Mouse (Mus musculus): ENCODE results near the gene Auh. TPM values are rescaled to one million over a fixed set of nuclear protein-coding genes. Genes with fewer than 3 reads are reported as not detected.

The Auh gene
- total and polyA plus RNA-seq, 3 experiments, result 14.7 to 19.5 TPM; not detected in 1

DNA sequence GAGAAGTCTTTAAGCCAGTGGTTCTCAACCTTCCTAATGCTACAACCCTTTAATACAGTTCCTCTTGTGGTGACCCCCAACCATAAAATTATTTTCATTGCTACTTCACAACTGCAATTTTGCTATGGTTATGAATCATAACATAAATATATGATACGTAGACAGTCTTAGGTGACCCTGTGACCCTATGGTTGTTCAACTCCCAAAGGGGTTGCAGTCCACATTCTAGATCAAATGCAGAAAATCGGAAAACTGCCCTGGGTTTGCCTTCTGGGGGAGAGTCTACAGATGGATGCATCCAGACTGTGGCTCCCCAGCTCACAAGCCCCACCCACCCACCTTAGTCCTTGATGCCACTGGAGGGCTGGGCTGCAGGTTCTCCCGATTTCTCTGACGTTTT lies 77.6 kb downstream of the Auh start:
- no peak for TF ChIP-seq MAX (IDR thresholded peaks at IDR 0.05; ENCODE audit: low read length)
- no peak for TF ChIP-seq CHD1 (IDR thresholded peaks at IDR 0.05; ENCODE audit: low read depth, low read length)
- TF ChIP-seq E2F4 (IDR thresholded peaks at IDR 0.05; ENCODE audit: borderline replicate concordance, low read depth, low read length), result no peak
- no peak for TF ChIP-seq ELF1 (IDR thresholded peaks at IDR 0.05; ENCODE audit: low read depth, low read length)
- no peak for TF ChIP-seq MEF2A (IDR thresholded peaks at IDR 0.05; ENCODE audit: extremely low read depth, insufficient replicate concordance, low read depth, low read length, poor library complexity, severe bottlenecking)
- no peak for TF ChIP-seq MXI1 (IDR thresholded peaks at IDR 0.05; ENCODE audit: low read depth, low read length)
- no peak for TF ChIP-seq CHD2 (IDR thresholded peaks at IDR 0.05; ENCODE audit: low read length)
- TF ChIP-seq POLR2AphosphoS2 (IDR thresholded peaks at IDR 0.05; ENCODE audit: low read length), result no peak
- no peak for TF ChIP-seq POLR2AphosphoS5 (IDR thresholded peaks at IDR 0.05; ENCODE audit: borderline replicate concordance, low read depth, low read length)
- TF ChIP-seq TBP (IDR thresholded peaks at IDR 0.05; ENCODE audit: low read depth, low read length), result no peak
- H3K4me1 ChIP-seq (ENCODE audit: control insufficient read depth in 1 of 2, insufficient read depth in 2 of 2, low read length in 2 of 2), result no peaks in the 10 kb centered on the region
- no peaks in the 10 kb centered on the region for H3K9me3 ChIP-seq (replicated peaks; ENCODE audit: insufficient read depth, low read length)
- H3K36me3 ChIP-seq (ENCODE audit: control insufficient read depth in 1 of 2, insufficient read depth in 2 of 2, low read length in 2 of 2), result no peaks in the 10 kb centered on the region
- no peaks in the 10 kb centered on the region for H3K27me3 ChIP-seq (ENCODE audit: control insufficient read depth in 1 of 2, insufficient read depth in 2 of 2, low read length in 2 of 2)
- H3K4me3 ChIP-seq (ENCODE audit: control insufficient read depth in 1 of 2, insufficient read depth in 1 of 2, low read depth in 2 of 2, low read length in 2 of 2), result no peak overlapping the region
- no peak for DNase-seq (ENCODE audit: low read depth, low spot score)
- no peaks in the 10 kb centered on the region for H3K79me2 ChIP-seq (ENCODE audit: control insufficient read depth, insufficient read depth, low read length, poor library complexity)
- no peak overlapping the region for H3K27ac ChIP-seq (ENCODE audit: control insufficient read depth, low read depth, low read length)
- no peak overlapping the region for H3K9ac ChIP-seq (ENCODE audit: control insufficient read depth, low read depth, low read length, poor library complexity, severe bottlenecking)

DNA sequence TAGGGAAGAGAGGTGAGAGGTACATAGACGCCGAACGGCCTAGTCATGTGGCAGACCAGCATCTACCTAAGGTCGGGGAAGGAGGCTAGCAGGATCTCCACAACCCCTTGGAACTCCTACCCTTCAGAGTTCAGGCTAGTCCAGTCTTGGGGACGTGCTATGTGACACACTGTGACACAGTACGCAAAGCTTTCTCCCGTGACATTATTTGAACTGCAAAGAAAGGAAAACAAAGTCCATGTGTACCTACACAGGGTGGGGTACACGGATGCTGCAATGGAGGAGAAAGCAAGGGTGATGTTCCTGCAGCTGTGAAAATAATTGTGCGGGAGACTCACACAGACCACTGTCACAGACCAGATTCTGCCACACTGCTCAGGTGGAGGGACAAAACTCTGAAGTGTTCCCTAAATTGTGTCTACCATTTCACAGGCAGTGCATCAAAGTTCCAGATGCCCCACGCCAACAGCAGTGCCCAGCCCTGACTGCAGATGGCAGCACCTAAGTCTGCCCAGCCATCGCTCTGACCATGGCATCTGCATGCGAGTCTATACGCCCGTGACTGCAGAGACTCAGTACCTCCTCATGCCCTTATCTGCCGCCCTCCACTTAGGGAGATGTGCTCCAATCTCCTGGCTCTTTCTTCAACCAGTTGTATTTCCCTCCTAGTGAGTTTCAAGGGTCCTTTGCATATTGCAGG lies 79.3 kb downstream of the Auh start:
- H3K9me3 ChIP-seq (replicated peaks; ENCODE audit: insufficient read depth, low read length), result no peaks in the 10 kb centered on the region
- H3K27ac ChIP-seq (ENCODE audit: control insufficient read depth, low read depth, low read length), result no peak overlapping the region
- no peaks in the 10 kb centered on the region for H3K4me1 ChIP-seq (ENCODE audit: control insufficient read depth in 1 of 2, insufficient read depth in 2 of 2, low read length in 2 of 2)
- H3K9ac ChIP-seq (ENCODE audit: control insufficient read depth, low read depth, low read length, poor library complexity, severe bottlenecking), result no peak overlapping the region
- H3K36me3 ChIP-seq (ENCODE audit: control insufficient read depth in 1 of 2, insufficient read depth in 2 of 2, low read length in 2 of 2), result no peaks in the 10 kb centered on the region
- TF ChIP-seq TBP (IDR thresholded peaks at IDR 0.05; ENCODE audit: low read depth, low read length) (no peak), UBTF (IDR thresholded peaks at IDR 0.05; ENCODE audit: borderline replicate concordance, insufficient read depth, low read depth, low read length) (no peak), SMC3 (IDR thresholded peaks at IDR 0.05; ENCODE audit: low read depth, low read length) (peak; percentile 22; the same call in 1 of the 2 replicates), GABPA (IDR thresholded peaks at IDR 0.05; ENCODE audit: low read depth, low read length) (no peak), NELFE (IDR thresholded peaks at IDR 0.05; ENCODE audit: low read depth, low read length) (no peak), ELF1 (IDR thresholded peaks at IDR 0.05; ENCODE audit: low read depth, low read length) (no peak), NRF1 (IDR thresholded peaks at IDR 0.05; ENCODE audit: insufficient read depth, low read depth, low read length, poor library complexity, severe bottlenecking) (no peak), ETS1 (IDR thresholded peaks at IDR 0.05; ENCODE audit: low read depth, low read length) (no peak), MAFK (IDR thresholded peaks at IDR 0.05; ENCODE audit: borderline replicate concordance, low read depth, low read length) (no peak), MXI1 (IDR thresholded peaks at IDR 0.05; ENCODE audit: low read depth, low read length) (no peak), HCFC1 (IDR thresholded peaks at IDR 0.05; ENCODE audit: low read depth, low read length) (no peak), EP300 (IDR thresholded peaks at IDR 0.05; ENCODE audit: low read depth in 1 of 2, low read length in 2 of 2) (no peak), SIN3A (IDR thresholded peaks at IDR 0.05; ENCODE audit: low read length) (no peak), JUND (IDR thresholded peaks at IDR 0.05; ENCODE audit: low read depth, low read length) (no peak), CTCF (IDR thresholded peaks at IDR 0.05 in 2 of 3, conservative IDR thresholded peaks at IDR 0.05 in 1 of 3; ENCODE audit: control insufficient read depth in 1 of 3, insufficient read depth in 1 of 3, low read depth in 2 of 3, low read length in 3 of 3, poor library complexity in 1 of 3, severe bottlenecking in 1 of 3) (peak; percentile 17 to 38 (median 20); a peak in 4 of 6 replicates), POLR2AphosphoS5 (IDR thresholded peaks at IDR 0.05; ENCODE audit: borderline replicate concordance, low read depth, low read length) (no peak)
- no peak overlapping the region for H3K4me3 ChIP-seq (ENCODE audit: control insufficient read depth in 1 of 2, insufficient read depth in 1 of 2, low read depth in 2 of 2, low read length in 2 of 2)
- no peaks in the 10 kb centered on the region for H3K27me3 ChIP-seq (ENCODE audit: control insufficient read depth in 1 of 2, insufficient read depth in 2 of 2, low read length in 2 of 2)
- no peaks in the 10 kb centered on the region for H3K79me2 ChIP-seq (ENCODE audit: control insufficient read depth, insufficient read depth, low read length, poor library complexity)
- DNase-seq (ENCODE audit: low read depth, low spot score), result no peak
